Mouse (Mus musculus): Measurements from ENCODE around the gene Olfr53.
"Not testable (repeated sequence)": the region's sequence is repeated elsewhere in the genome, so short reads cannot be mapped to it uniquely, and the experiment has no call there.

The Olfr53 gene

DNA sequence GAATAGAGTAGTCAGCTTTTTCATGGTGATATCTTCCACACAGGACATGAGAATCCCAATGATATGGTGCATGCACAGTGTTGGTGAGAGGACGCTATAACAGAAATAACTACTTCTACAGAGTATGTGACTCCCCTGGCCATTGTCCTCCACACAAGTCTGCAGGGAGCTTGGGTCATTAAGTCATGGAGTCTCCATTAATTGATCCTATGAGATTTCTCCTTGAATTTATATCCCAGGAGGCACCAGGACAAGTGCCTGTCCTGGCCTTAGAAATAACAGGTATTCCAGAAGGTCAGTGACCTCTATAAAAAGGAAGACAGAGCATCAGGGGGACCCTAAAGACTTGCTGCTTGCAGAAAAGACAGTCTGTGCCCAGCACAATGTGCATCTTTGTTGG lies at the start of gene Olfr53:
TSS of gene Olfr53 (plus strand) at position 301 of the 400 bp plus-strand sequence.
- no peak for DNase-seq (ENCODE audit: low read depth, low spot score)

DNA sequence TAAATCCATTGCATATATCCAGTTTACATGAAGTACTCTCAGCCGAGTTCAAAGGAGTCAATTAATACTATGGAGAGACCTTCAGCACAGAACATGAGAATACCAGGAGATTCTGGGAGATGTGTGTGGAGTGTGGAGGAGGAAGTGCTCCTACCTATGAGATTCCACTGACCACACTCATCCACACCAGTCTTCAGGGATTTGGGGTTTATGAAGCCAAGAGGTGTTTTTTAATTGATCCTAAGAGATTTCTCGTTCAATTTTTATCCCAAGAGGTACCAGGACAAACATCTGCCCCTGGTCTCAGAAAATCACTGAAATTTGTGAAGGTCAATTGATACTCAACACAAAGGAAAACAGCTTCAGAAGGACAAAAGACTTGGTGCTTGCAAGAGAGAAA lies 45.3 kb upstream of the Olfr53 start, which contains the start of gene Olfr46:
TSS of gene Olfr46 (plus strand) at position 301 of the 400 bp plus-strand sequence.
- not testable (repeated sequence) for DNase-seq (ENCODE audit: low read depth, low spot score)

DNA sequence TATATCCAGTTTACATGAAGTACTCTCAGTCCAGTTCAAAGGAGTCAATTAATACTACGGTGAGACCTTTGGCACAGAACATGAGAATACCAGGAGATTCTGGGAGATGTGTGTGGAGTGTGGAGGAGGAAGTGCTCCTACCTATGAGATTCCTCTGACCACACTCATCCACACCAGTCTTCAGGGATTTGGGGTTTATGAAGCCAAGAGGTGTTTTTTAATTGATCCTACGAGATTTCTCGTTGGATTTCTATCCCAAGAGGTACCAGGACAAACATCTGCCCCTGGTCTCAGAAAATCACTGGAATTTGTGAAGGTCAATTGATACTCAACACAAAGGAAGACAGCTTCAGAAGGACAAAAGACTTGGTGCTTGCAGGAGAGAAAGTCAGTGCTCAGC lies 17.6 kb upstream of the Olfr53 start, which contains the start of gene Olfr61:
TSS of gene Olfr61 (plus strand) at position 301 of the 400 bp plus-strand sequence.
- not testable (repeated sequence) for DNase-seq (ENCODE audit: low read depth, low spot score)

DNA sequence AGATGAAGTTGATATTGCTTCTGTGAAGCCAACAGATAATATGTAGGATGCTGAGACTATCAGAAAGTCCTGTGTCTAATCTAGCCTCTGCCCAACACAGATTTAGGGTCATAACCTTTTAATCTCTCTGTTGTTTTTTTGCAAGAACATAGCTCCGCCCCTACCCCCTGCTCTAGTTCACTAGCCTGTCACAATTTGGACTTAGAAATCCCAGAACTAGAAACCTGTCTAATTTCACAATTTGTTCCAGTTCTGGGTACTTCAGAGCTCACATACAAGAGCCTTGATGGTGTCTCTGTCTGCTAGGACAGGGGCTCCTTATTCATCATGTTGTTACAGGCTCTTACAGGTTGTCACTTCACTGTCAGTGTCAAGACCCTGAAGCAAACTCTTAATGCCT lies 15.7 kb upstream of the Olfr53 start:
- DNase-seq (ENCODE audit: low read depth, low spot score), result no peak

DNA sequence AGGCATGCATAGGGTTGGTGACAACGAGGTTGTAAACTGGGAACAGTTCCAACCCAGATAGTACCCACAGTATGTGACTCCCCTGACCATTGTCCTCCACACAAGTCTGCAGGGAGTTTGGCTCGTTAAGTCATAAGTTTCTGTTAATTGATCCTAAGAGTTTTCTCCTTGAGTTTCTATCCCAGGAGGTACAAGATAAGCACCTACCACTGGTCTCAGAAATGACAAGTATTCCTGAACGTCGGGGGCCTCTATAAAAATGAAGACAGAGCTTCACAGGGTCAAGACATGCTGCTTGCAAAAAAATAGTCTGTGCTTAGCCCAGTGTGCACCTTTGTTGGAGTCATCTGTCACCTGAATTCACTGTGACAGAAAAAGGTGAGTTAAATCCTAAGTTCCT lies 13.4 kb downstream of the Olfr53 start, which contains the start of gene Olfr539:
TSS of gene Olfr539 (plus strand) at position 301 of the 400 bp plus-strand sequence.
- no peak for DNase-seq (ENCODE audit: low read depth, low spot score)

DNA sequence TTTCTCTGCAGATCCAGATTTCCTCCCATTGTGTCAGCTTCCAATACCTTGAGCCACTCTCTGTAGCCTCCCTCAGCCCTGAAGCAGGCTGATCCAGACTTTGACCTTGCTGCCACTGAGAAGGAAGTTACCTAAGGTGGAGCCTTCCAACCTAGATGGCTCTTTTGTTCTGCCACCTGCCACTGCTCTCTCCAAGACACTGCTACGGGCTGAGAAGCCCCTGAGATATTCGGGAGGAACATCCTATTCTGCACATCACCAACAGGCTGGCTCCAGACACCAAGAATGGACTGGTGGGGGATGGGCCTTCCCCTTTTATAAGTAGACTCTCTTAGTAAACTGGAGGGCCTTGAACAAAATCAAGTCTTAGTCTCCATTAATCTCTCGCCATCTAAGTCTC lies 24.4 kb downstream of the Olfr53 start:
- not testable (repeated sequence) for DNase-seq (ENCODE audit: low read depth, low spot score)

DNA sequence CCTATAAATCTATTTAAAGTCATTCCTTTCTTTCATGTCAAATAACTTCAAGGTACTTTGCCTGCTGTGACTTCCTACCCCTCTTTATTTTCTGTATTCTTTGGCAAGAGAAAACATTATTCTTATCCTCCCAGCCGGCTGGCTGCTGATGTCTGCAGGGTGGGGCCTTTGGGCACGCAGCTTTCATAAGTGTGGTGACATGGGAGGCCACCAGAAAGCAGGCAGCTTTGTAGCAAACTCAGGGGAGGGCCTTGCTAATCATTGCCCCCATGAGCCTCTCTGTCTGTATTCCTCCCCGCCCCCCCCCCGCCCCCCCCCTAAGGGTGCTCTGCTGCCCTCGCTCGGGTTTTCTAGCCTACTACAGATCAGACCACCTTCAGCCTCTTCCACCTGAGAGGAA lies 29.6 kb downstream of the Olfr53 start:
- DNase-seq (ENCODE audit: low read depth, low spot score), result no peak

DNA sequence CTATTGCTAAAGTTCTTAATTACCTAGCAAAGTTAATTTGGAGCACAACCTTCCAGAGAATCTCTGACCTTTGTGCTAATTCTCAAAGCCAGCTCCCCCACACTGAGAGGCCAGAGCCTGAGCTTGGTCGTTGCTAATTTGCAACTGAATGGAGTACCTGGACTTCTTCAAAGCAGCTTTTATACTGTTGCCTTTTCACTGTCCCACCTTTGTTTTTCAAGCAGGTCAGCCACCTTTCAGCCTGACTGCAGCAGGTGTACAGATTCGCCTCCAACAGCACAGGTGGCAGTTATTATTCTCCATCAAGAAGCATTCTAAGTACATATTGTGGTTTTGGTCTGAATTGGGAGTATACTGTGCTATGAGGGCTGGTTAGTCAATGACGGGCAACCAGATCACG lies 33.3 kb downstream of the Olfr53 start:
- DNase-seq (ENCODE audit: low read depth, low spot score), result not testable (repeated sequence)

DNA sequence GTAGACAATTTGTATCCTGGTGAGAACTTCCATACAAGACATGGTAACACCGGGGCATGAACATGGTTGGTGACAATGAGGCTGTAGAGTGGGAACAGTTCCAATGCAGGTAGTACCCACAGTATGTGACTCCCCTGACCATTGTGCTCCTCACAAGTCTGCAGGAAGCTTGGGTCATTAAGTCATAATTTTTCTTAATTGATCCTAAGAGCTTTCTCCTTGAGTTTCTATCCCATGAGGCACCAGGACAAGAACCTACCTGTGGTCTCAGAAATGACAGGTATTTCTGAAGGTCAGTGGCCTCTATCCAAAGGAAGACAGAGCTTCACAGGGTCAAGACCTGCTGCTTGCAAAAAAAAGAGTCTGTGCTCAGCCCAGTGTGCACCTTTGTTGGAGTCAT lies 35.4 kb downstream of the Olfr53 start, which contains the start of gene Olfr45:
TSS of gene Olfr45 (plus strand) at position 301 of the 400 bp plus-strand sequence.
- DNase-seq (ENCODE audit: low read depth, low spot score), result no peak

DNA sequence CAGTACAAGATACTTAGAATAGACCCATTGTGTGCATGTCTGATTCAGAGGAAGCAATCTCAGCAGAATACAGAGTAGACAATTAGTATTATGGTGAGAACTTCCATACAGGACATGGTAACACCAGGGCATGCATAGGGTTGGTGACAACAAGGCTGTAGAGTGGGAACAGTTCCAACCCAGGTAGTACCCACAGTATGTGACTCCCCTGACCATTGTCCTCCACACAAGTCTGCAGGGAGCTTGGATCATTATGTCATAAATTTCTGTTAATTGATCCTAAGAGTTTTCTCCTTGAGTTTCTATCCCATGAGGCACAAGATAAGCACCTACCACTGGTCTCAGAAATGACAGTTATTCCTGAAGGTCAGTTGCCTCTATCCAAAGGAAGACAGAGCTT lies 50.7 kb downstream of the Olfr53 start, which contains the start of gene Olfr541:
TSS of gene Olfr541 (plus strand) at position 301 of the 400 bp plus-strand sequence.
- DNase-seq (ENCODE audit: low read depth, low spot score), result no peak

All from embryo, embryonic 11.5 days (tissue).